Mouse (Mus musculus): ENCODE results near the gene Nrg3. TPM values are rescaled to one million over a fixed set of nuclear protein-coding genes. Genes with fewer than 3 reads are reported as not detected.

Gene Nrg3
- polyA plus RNA-seq, 1 experiment from 2014 or later = 0.28 TPM

DNA sequence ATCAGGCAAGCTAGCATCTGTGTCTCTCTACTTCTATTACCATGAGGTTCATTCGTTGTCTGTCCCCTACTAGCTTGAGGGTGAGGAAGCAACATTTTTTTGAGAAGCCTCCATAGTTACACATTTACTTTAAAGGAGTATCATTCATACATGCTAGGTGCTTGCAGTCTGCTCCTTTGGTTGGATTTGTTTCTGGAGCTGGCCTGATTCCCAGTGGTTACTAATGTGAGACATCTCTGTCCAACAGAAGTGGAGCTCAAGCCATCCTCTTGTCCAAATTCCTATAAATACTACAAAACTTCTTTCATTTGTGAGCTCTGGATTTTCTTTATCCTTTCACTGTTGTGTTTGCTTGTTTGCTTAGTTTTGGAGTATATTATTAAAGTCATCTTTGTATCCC, 211.9 kb downstream of the Nrg3 start:
- H3K9me3 ChIP-seq (ENCODE audit: control insufficient read depth, low read length) = no peaks in the 10 kb centered on the region
- H3K4me1 ChIP-seq (ENCODE audit: control insufficient read depth, insufficient read depth, low read length) = no peaks in the 10 kb centered on the region
- H3K4me2 ChIP-seq (ENCODE audit: low read depth, low read length) = no peak overlapping the region
- H3K27me3 ChIP-seq (replicated peaks; ENCODE audit: control insufficient read depth, insufficient read depth, low read length) = no peaks in the 10 kb centered on the region
- no peaks in the 10 kb centered on the region for H3K36me3 ChIP-seq (ENCODE audit: control insufficient read depth, insufficient read depth, low read length)
- H3K27ac ChIP-seq (ENCODE audit: low read length) = no peak overlapping the region
- H3K4me3 ChIP-seq (ENCODE audit: low read length) = no peak overlapping the region
- 90% methylated on average over 1 of the region's 1 CpGs for WGBS
- no peak for ATAC-seq
- no peak overlapping the region for H3K9ac ChIP-seq (ENCODE audit: low read depth, low read length)

DNA sequence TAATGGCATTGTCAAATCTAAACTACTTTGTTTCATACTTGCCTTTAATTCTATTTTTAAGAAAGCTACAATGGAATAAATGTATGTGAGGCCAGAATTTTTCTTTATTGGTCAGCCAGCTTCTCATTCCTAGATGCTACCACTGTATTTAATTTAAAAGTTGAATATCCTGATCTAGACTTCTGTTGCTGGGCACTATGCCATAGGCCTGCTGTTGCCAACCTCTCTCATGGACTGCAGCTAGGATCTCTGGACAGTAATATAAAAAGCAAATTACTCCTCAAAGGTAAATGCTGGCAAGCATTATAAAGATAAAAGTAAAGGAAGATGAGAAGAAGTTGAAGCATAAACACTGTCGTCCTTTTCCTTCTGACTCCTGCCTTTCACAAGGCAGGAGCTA, 217.5 kb downstream of the Nrg3 start:
- Histone ChIP-seq H3K9ac (ENCODE audit: low read depth, low read length) (no peak overlapping the region), H3K4me3 (ENCODE audit: low read length) (no peak overlapping the region), H3K4me2 (ENCODE audit: low read depth, low read length) (no peak overlapping the region), H3K27ac (ENCODE audit: low read length) (no peak overlapping the region), H3K9me3 (ENCODE audit: control insufficient read depth, low read length) (no peaks in the 10 kb centered on the region), H3K36me3 (ENCODE audit: control insufficient read depth, insufficient read depth, low read length) (no peaks in the 10 kb centered on the region), H3K4me1 (ENCODE audit: control insufficient read depth, insufficient read depth, low read length) (no peaks in the 10 kb centered on the region), H3K27me3 (replicated peaks; ENCODE audit: control insufficient read depth, insufficient read depth, low read length) (no peaks in the 10 kb centered on the region)
- WGBS = 53% methylated on average over 1 of the region's 1 CpGs
- ATAC-seq = no peak

DNA sequence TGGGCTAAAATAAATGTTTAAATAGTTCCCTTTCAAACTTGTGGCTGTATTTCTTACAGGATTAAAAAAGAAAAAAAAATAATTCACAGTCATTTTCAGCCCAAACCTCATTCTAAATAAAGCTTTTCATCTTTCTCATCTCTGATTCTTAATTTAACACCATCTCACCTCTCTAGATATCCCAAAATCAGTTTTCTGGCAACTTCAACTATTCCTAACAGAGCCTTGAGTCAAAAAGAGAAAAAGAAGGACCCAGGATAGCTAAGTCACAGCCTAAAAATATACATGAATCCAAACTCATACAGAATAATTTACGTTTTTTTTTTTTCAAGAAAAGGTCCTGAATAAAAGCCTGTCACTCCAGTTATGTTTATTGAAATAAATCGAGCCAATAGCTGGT, 232.6 kb downstream of the Nrg3 start:
- Histone ChIP-seq H3K4me3 (ENCODE audit: low read length) (no peak overlapping the region), H3K36me3 (ENCODE audit: control insufficient read depth, insufficient read depth, low read length) (no peaks in the 10 kb centered on the region), H3K4me2 (ENCODE audit: low read depth, low read length) (no peak overlapping the region), H3K9ac (ENCODE audit: low read depth, low read length) (no peak overlapping the region), H3K9me3 (ENCODE audit: control insufficient read depth, low read length) (no peaks in the 10 kb centered on the region), H3K4me1 (ENCODE audit: control insufficient read depth, insufficient read depth, low read length) (no peaks in the 10 kb centered on the region), H3K27ac (ENCODE audit: low read length) (no peak overlapping the region), H3K27me3 (replicated peaks; ENCODE audit: control insufficient read depth, insufficient read depth, low read length) (no peaks in the 10 kb centered on the region)
- ATAC-seq = no peak
- WGBS = 62% methylated on average over 2 of the region's 2 CpGs

DNA sequence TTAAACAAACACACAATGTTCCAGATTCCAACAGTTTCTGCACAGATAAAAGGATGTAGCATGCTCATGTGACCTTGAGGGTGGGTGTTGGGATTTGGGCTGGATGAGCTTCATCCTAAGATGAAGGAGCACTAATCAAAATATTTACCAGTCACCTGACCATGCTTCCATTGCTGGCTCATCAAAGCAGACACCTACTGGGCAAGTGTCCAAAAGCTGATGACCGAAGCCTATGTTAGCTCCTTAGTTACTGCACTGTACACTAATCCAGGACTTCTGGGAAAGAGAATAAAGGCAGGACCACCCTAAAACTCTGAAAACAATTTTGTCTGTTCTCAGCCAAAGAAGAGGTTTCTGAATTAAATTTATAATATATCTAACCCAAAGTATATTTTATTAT, 261.4 kb downstream of the Nrg3 start:
- no peaks in the 10 kb centered on the region for H3K27me3 ChIP-seq (replicated peaks; ENCODE audit: control insufficient read depth, insufficient read depth, low read length)
- no peak overlapping the region for H3K9ac ChIP-seq (ENCODE audit: low read depth, low read length)
- no peak for ATAC-seq
- H3K4me2 ChIP-seq (ENCODE audit: low read depth, low read length) = no peak overlapping the region
- H3K4me1 ChIP-seq (ENCODE audit: control insufficient read depth, insufficient read depth, low read length) = no peaks in the 10 kb centered on the region
- H3K9me3 ChIP-seq (ENCODE audit: control insufficient read depth, low read length) = no peaks in the 10 kb centered on the region
- H3K27ac ChIP-seq (ENCODE audit: low read length) = no peak overlapping the region
- no peak overlapping the region for H3K4me3 ChIP-seq (ENCODE audit: low read length)
- 63% methylated on average over 1 of the region's 1 CpGs for WGBS
- no peaks in the 10 kb centered on the region for H3K36me3 ChIP-seq (ENCODE audit: control insufficient read depth, insufficient read depth, low read length)

DNA sequence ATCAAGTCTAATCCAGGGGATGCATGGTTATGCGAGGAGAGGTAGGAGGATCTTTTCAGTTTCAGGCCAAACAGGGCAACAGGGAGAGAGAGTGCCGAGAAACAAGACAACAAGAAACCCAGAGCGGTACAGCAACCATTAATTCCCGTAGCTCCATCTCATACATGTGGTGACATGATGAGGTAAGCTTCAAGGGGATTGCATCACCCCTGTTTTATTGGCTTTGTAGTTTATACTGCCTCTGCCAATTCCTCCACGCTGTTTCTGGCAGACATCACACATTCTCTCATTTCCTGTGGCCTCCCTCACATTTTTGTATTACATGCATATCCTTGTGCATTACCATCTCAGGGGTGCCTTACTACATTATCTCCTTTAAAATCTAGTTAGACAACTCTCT, 280.9 kb downstream of the Nrg3 start:
- Histone ChIP-seq H3K4me3 (ENCODE audit: low read length) (no peak overlapping the region), H3K9me3 (ENCODE audit: control insufficient read depth, low read length) (no peaks in the 10 kb centered on the region)

DNA sequence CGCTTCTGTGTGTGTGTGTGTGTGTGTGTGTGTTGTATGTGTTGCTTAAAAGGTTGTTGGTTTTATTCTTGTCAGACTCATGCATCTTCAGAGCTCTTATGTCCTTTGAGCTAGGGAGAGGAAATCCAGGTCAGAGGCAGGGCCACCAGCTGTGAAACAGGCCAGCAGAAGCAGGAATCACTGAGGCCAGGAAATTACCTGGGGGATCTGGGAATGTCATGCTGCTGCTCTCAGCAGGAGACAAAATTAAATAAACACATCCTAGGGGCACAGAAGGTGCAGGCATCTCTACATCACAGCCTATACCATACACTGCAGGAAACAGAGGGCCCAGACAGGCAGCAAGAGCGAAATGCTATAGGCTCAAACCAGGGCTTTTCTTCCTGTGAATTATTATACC, 299.2 kb downstream of the Nrg3 start:
- no peak for ATAC-seq
- H3K4me1 ChIP-seq (ENCODE audit: control insufficient read depth, insufficient read depth, low read length) = no peaks in the 10 kb centered on the region
- WGBS = 45% methylated on average over 2 of the region's 2 CpGs
- no peaks in the 10 kb centered on the region for H3K27me3 ChIP-seq (replicated peaks; ENCODE audit: control insufficient read depth, insufficient read depth, low read length)
- no peaks in the 10 kb centered on the region for H3K36me3 ChIP-seq (ENCODE audit: control insufficient read depth, insufficient read depth, low read length)
- no peak overlapping the region for H3K9ac ChIP-seq (ENCODE audit: low read depth, low read length)
- no peak overlapping the region for H3K27ac ChIP-seq (ENCODE audit: low read length)
- H3K4me3 ChIP-seq (ENCODE audit: low read length) = no peak overlapping the region
- H3K9me3 ChIP-seq (ENCODE audit: control insufficient read depth, low read length) = no peaks in the 10 kb centered on the region
- H3K4me2 ChIP-seq (ENCODE audit: low read depth, low read length) = no peak overlapping the region

More for the DNA sequence above, 280.9 kb downstream of the Nrg3 start:
- Histone ChIP-seq H3K27ac (ENCODE audit: low read length) (no peak overlapping the region), H3K4me2 (ENCODE audit: low read depth, low read length) (no peak overlapping the region), H3K36me3 (ENCODE audit: control insufficient read depth, insufficient read depth, low read length) (no peaks in the 10 kb centered on the region), H3K9ac (ENCODE audit: low read depth, low read length) (no peak overlapping the region), H3K27me3 (replicated peaks; ENCODE audit: control insufficient read depth, insufficient read depth, low read length) (no peaks in the 10 kb centered on the region), H3K4me1 (ENCODE audit: control insufficient read depth, insufficient read depth, low read length) (no peaks in the 10 kb centered on the region)
- WGBS = 77% methylated on average over 5 of the region's 5 CpGs
- ATAC-seq = no peak

DNA sequence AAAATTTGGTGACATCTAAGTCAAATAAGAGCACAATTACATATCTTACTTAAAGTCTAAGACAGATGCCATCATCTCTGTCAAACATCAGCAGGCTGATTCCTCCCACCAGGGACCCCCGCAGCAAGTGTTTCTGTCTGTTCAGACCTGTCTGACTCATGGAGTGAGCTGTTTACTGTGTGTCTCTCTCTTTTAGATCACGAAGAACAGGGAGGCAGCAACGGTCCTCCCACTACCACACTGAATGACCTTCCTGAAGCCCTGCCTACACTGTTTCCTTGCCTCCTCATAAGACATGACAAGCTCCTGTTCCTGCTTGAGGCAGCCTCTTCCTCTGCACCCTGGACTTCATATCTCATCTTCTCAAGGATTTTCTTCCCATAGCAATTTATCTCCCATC, 312.7 kb downstream of the Nrg3 start:
- 69% methylated on average over 3 of the region's 3 CpGs for WGBS
- ATAC-seq = no peak
- Histone ChIP-seq H3K4me1 (ENCODE audit: control insufficient read depth, insufficient read depth, low read length) (no peaks in the 10 kb centered on the region), H3K27me3 (replicated peaks; ENCODE audit: control insufficient read depth, insufficient read depth, low read length) (no peaks in the 10 kb centered on the region), H3K4me3 (ENCODE audit: low read length) (no peak overlapping the region), H3K9me3 (ENCODE audit: control insufficient read depth, low read length) (no peaks in the 10 kb centered on the region), H3K9ac (ENCODE audit: low read depth, low read length) (no peak overlapping the region), H3K4me2 (ENCODE audit: low read depth, low read length) (no peak overlapping the region), H3K27ac (ENCODE audit: low read length) (no peak overlapping the region), H3K36me3 (ENCODE audit: control insufficient read depth, insufficient read depth, low read length) (no peaks in the 10 kb centered on the region)

DNA sequence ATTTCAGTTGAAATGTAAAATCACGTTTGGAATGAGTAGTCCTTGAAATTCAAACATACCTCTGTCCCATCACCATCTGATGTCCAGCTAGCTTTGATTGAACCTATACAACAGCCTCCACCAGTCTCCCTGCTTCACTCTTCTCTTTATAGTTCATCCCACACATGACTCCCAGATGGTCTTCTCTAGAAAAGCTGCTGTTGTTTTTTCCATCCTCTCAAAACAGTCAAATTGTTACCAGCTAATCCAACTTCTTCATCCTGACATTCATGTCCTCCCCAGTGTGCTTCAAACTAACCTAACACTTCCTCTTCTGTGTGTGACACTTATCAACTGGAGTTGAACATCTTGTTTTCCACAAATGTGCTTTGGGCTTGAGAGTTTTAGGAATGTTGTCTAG, 317.4 kb downstream of the Nrg3 start:
- no peak for ATAC-seq
- Histone ChIP-seq H3K27me3 (replicated peaks; ENCODE audit: control insufficient read depth, insufficient read depth, low read length) (no peaks in the 10 kb centered on the region), H3K4me3 (ENCODE audit: low read length) (no peak overlapping the region), H3K4me1 (ENCODE audit: control insufficient read depth, insufficient read depth, low read length) (no peaks in the 10 kb centered on the region), H3K4me2 (ENCODE audit: low read depth, low read length) (no peak overlapping the region), H3K27ac (ENCODE audit: low read length) (no peak overlapping the region), H3K36me3 (ENCODE audit: control insufficient read depth, insufficient read depth, low read length) (no peaks in the 10 kb centered on the region), H3K9me3 (ENCODE audit: control insufficient read depth, low read length) (no peaks in the 10 kb centered on the region), H3K9ac (ENCODE audit: low read depth, low read length) (no peak overlapping the region)
- WGBS = 38% methylated on average over 1 of the region's 1 CpGs

DNA sequence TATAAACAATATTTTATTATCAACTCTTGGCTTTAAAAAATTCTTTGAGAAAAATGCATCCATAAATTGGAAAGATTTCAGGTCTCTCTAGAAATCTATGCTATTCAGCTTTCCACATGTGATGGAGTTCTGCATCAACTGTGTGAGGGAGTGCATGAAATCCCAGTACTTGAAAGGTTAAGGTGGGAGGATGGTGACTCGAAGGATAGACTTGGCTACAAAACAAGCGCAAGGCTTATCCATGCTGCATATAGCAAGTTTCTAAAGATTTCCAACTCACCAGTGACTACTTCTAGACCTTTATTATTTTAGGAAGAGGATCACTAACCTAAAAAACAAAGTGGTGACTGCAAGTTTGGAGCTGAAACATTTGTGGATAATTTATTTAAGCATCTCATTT, 343.1 kb downstream of the Nrg3 start:
- WGBS = 90% methylated on average over 2 of the region's 2 CpGs
- ATAC-seq = no peak
- no peaks in the 10 kb centered on the region for H3K27me3 ChIP-seq (replicated peaks; ENCODE audit: control insufficient read depth, insufficient read depth, low read length)

DNA sequence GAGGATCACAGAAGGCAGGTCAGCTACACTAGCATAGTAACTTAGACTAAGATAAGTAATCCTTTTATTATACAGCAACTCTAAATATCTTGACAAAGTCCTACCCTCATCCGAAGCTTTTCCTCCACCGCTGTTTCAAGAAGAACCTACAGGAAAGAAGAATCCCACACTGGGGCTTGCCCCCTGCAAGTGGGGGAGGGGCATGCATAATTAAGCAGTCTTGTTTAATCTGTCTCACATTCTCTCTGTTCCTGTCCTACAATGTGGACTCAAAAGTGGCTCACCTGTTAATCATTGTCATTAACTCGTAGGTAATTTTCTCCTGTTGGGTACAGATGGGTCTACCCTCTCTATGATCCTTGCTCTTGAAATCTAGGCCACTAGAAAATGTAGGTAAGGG, 354.9 kb downstream of the Nrg3 start:
- WGBS = 57% methylated on average over 3 of the region's 3 CpGs
- peak; percentile 52 for ATAC-seq
- Histone ChIP-seq H3K4me2 (ENCODE audit: low read depth, low read length) (no peak overlapping the region), H3K36me3 (ENCODE audit: control insufficient read depth, insufficient read depth, low read length) (no peaks in the 10 kb centered on the region), H3K4me3 (ENCODE audit: low read length) (no peak overlapping the region), H3K27ac (ENCODE audit: low read length) (no peak overlapping the region; the same call in 1 of the 2 replicates), H3K4me1 (ENCODE audit: control insufficient read depth, insufficient read depth, low read length) (no peaks in the 10 kb centered on the region), H3K9ac (ENCODE audit: low read depth, low read length) (no peak overlapping the region), H3K27me3 (replicated peaks; ENCODE audit: control insufficient read depth, insufficient read depth, low read length) (no peaks in the 10 kb centered on the region), H3K9me3 (ENCODE audit: control insufficient read depth, low read length) (no peaks in the 10 kb centered on the region)

More for the DNA sequence above, 343.1 kb downstream of the Nrg3 start:
- no peak overlapping the region for H3K4me2 ChIP-seq (ENCODE audit: low read depth, low read length)
- H3K9ac ChIP-seq (ENCODE audit: low read depth, low read length) = no peak overlapping the region
- no peaks in the 10 kb centered on the region for H3K9me3 ChIP-seq (ENCODE audit: control insufficient read depth, low read length)
- H3K4me3 ChIP-seq (ENCODE audit: low read length) = no peak overlapping the region
- no peak overlapping the region for H3K27ac ChIP-seq (ENCODE audit: low read length)
- H3K36me3 ChIP-seq (ENCODE audit: control insufficient read depth, insufficient read depth, low read length) = no peaks in the 10 kb centered on the region
- no peaks in the 10 kb centered on the region for H3K4me1 ChIP-seq (ENCODE audit: control insufficient read depth, insufficient read depth, low read length)
